Mouse (Mus musculus) lung, adult 2 months (tissue): ENCODE data around the gene Cep152. TPM values are rescaled to one million over a fixed set of nuclear protein-coding genes. Genes with fewer than 3 reads are reported as not detected.

Experiments used
- DNase-seq: peaks from one replicate; pipeline ENCODE4 v3.0.0; 2022
- H3K4me1 ChIP-seq: fragments of 200-500 bp; 2 replicates; pipeline ENCODE4 v1.6.1; 2011; ENCODE audit warnings: low read length; ENCODE audit not compliant: control insufficient read depth, insufficient read depth
- H3K4me3 ChIP-seq: fragments of 200-500 bp; replicated peaks from 2 replicates; pipeline ENCODE3; 2011; ENCODE audit warnings: low read depth, mild to moderate bottlenecking, control low read depth, low read length; ENCODE audit errors: extremely low read depth
- CTCF ChIP-seq: fragments of 200-500 bp; IDR thresholded peaks from 2 replicates; pipeline ENCODE4 v1.5.1; 2011; ENCODE audit warnings: mild to moderate bottlenecking, low read length, control low read depth; ENCODE audit not compliant: insufficient read depth
- POLR2A ChIP-seq: fragments of 200-500 bp; IDR thresholded peaks from 2 replicates; pipeline ENCODE4 v1.6.1; 2011; ENCODE audit warnings: low read depth, mild to moderate bottlenecking, control low read depth, low read length, borderline replicate concordance; ENCODE audit errors: extremely low read depth
- WGBS: fragments of 180-500 bp; shearing (Covaris S2); methylation state at CpG from one replicate; pipeline ENCODE4 v1.1.7; 2018; 5-methylcytosine and 5-hydroxymethylcytosine counted together
- polyA plus RNA-seq: library from polyadenylated mRNA; depleted of rRNA; stranded (reverse); fragments of >200 nt; gene quantifications from 2 replicates; pipeline ENCODE4 v1.2.3, GENCODE M21; 2012; rRNA removed

Cep152 gene
- polyA plus RNA-seq, 1 experiment, result 1.2 TPM

GRCm38 (mm10) chr2:125543646-125544045, 81.3 kb downstream of the Cep152 start:
- 49% methylated on average over 1 of the region's 1 CpGs for WGBS
- DNase-seq, result no peak
- no peak for TF ChIP-seq CTCF
- no peak for TF ChIP-seq POLR2A
- H3K4me1 ChIP-seq, result no peaks in the 10 kb centered on the region
- no peak overlapping the region for H3K4me3 ChIP-seq

DNA sequence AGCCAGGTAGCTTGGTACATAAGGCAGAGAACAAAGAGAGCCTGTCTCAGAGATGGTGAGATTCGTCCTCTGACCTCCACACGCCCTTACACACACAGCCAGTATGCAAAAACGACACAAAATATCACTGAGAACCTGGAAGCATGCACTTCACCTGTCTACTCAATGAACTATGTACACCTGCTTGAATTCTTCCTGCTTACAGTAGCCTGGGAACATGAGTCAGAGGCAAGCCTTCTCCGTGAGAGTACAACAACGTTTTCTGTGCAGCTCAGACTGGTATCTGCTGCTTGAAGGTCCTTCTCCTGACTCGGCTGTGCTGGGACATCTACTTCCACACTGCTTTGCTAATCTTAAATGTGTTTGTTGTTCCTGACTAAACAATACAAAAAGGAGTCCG, 83.5 kb downstream of the Cep152 start:
- no peak for DNase-seq
- no peak overlapping the region for H3K4me3 ChIP-seq
- WGBS, result 62% methylated on average over 7 of the region's 7 CpGs
- no peak for TF ChIP-seq POLR2A
- TF ChIP-seq CTCF, result no peak
- H3K4me1 ChIP-seq, result no peaks in the 10 kb centered on the region

GRCm38 (mm10) chr2:125540579-125540978, 84.3 kb downstream of the Cep152 start:
- DNase-seq, result no peak
- WGBS, result 59% methylated on average over 7 of the region's 7 CpGs
- no peak overlapping the region for H3K4me3 ChIP-seq
- no peak for TF ChIP-seq CTCF
- no peak for TF ChIP-seq POLR2A
- no peaks in the 10 kb centered on the region for H3K4me1 ChIP-seq

DNA sequence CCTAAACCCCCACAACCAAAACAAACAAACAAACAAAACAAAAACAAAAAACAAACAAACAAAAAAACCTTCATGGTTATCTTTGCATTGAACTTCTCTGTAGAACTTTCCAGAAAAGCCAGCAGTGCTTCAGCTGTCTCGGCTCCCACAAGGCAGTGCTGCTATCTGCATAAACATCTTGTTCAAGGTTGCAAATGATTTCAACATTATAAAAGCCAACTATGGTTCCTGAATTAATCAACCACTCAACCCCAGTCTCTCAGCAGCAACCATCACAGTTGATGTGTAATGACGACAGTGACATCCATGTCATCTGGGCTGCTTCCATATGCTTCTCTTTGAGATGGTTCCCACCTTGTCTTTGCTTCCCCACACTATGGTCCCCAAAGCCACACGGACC, 85.3 kb downstream of the Cep152 start:
- no peak for DNase-seq
- Histone ChIP-seq H3K4me3 (no peak overlapping the region), H3K4me1 (no peaks in the 10 kb centered on the region)
- whole genome bisulfite sequencing, result 91% methylated on average over 3 of the region's 3 CpGs
- no peak for TF ChIP-seq POLR2A
- no peak for TF ChIP-seq CTCF

- no peaks in the 10 kb centered on the region for H3K4me1 ChIP-seq
- TF ChIP-seq POLR2A (no peak), CTCF (no peak)
- 56% methylated on average over 6 of the region's 6 CpGs for WGBS
- DNase-seq, result no peak
- no peak overlapping the region for H3K4me3 ChIP-seq
Measured at GRCm38 (mm10) chr2:125530665-125531064, 94.2 kb downstream of the Cep152 start.

DNA sequence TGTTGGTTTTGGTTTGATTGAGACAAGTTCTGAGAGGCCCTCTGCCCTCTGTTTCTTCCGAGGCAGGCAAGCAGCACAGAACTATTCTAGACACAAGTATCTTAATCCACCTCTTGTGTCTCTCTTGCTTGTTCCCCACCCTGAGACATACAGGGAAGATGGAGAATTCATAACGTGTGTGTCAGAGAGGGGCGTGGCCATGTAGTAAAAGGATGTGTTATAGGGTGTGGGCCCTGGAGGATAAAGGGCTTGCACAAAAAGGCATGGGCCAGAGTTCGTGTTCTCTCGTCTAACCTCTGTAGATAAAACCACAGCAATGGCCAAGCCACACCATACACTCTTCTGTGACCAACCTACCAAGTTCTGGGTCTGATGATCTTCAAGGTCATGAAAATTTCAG, 98.3 kb downstream of the Cep152 start:
- TF ChIP-seq POLR2A (no peak), CTCF (no peak)
- Histone ChIP-seq H3K4me3 (no peak overlapping the region), H3K4me1 (no peaks in the 10 kb centered on the region)
- WGBS, result 79% methylated on average over 5 of the region's 5 CpGs
- no peak for DNase-seq

DNA sequence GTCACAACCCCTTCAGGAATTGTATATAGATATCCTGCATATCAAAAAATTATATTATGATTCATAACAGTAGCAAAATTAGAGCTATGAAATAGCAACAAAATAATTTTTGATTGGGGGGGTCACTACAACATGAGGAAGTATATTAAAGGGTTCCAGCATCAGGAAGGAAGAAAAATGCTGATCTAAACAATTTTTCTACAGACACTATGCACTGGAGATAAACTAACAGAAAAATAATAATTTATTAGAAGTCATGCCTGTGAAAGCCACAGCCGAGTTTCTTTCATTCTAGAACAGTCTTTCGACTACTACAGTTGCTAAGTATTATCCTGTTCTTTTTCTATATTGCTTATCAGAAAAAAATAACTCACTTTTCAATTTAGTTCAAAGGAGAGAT, 99.4 kb downstream of the Cep152 start:
- 83% methylated on average over 2 of the region's 2 CpGs for WGBS
- no peak for TF ChIP-seq POLR2A
- TF ChIP-seq CTCF, result no peak
- Histone ChIP-seq H3K4me1 (no peaks in the 10 kb centered on the region), H3K4me3 (no peak overlapping the region)
- no peak for DNase-seq

GRCm38 (mm10) chr2:125516594-125516993, 108.3 kb downstream of the Cep152 start:
- no peak overlapping the region for H3K4me3 ChIP-seq
- no peak for DNase-seq
- no peaks in the 10 kb centered on the region for H3K4me1 ChIP-seq
- TF ChIP-seq CTCF (no peak), POLR2A (no peak)
- WGBS, result 24% methylated on average over 4 of the region's 4 CpGs

- DNase-seq, result no peak
- no peak for TF ChIP-seq POLR2A
- TF ChIP-seq CTCF, result no peak
- H3K4me3 ChIP-seq, result no peak overlapping the region
- WGBS, result 60% methylated on average over 12 of the region's 12 CpGs
- H3K4me1 ChIP-seq, result no peaks in the 10 kb centered on the region
Measured at GRCm38 (mm10) chr2:125515291-125516057, 109.4 kb downstream of the Cep152 start.

GRCm38 (mm10) chr2:125514391-125514790, 110.5 kb downstream of the Cep152 start:
- Histone ChIP-seq H3K4me3 (no peak overlapping the region), H3K4me1 (no peaks in the 10 kb centered on the region)
- DNase-seq, result no peak
- TF ChIP-seq POLR2A (no peak), CTCF (no peak)
- WGBS, result 67% methylated on average over 3 of the region's 3 CpGs

Other genes starting within 250 kb of the Cep152 start
- gene Gm9913, start 120.0 kb downstream of the Cep152 start, polyA plus RNA-seq, result 0.43 and 0.52 TPM in 2 replicates
- gene Fbn1, start 117.1 kb downstream of the Cep152 start, polyA plus RNA-seq, result 20.2 and 30.6 TPM in 2 replicates
- 23.2 and 27.4 TPM in 2 replicates for gene Eid1, start 48.0 kb upstream of the Cep152 start, polyA plus RNA-seq
- gene Shc4, start 99.0 kb upstream of the Cep152 start, polyA plus RNA-seq, result 0.34 and 0.51 TPM in 2 replicates
- gene Secisbp2l, start 157.8 kb upstream of the Cep152 start, polyA plus RNA-seq, result 23.2 and 29.1 TPM in 2 replicates
- gene Galk2, start 234.0 kb upstream of the Cep152 start, polyA plus RNA-seq, result 9.7 and 15.2 TPM in 2 replicates
- 4.2 and 9.4 TPM in 2 replicates for gene Cops2, start 234.0 kb upstream of the Cep152 start, polyA plus RNA-seq